Mouse (Mus musculus) small intestine, adult 2 months (tissue): Measurements from ENCODE around the gene Kcne3.

ENCODE experiments used
- CTCF ChIP-seq: fragments of 200-500 bp; IDR thresholded peaks from 2 replicates; pipeline ENCODE4 v1.5.1; 2012; ENCODE audit warnings: low read depth, mild to moderate bottlenecking, control low read depth, inconsistent platforms, low read length, moderate library complexity, mixed read lengths; ENCODE audit not compliant: insufficient replicate concordance, insufficient read length; ENCODE audit errors: extremely low read depth
- POLR2A ChIP-seq: fragments of 200-500 bp; IDR thresholded peaks from 2 replicates; pipeline ENCODE4 v1.6.1; 2012; ENCODE audit warnings: low read depth, mild to moderate bottlenecking, control low read depth, inconsistent platforms, low read length, moderate library complexity

- no peak for TF ChIP-seq POLR2A
- no peak for TF ChIP-seq CTCF
These were observed 24.9 kb downstream of the Kcne3 start for GRCm38 (mm10) chr7:100201191-100201590.
